Mouse (Mus musculus) stomach, embryonic 16.5 days (tissue): ENCODE measurements around the gene Zfp654. TPM values are rescaled to one million over a fixed set of nuclear protein-coding genes. Genes with fewer than 3 reads are reported as not detected.

Experiments
- ATAC-seq: fragments of 200-750 bp; cut with Nextera tagmentation; 2 replicates; pipeline ENCODE4 v1.8.0; 2017; ENCODE audit warnings: moderate number of reproducible peaks, moderate TSS enrichment; ENCODE audit not compliant: insufficient read depth, low FRiP score
- H3K27ac ChIP-seq: fragments of 300-500 bp; sonication (generic); 2 replicates; pipeline ENCODE4 v1.5.1; 2014; ENCODE audit warnings: low read length
- H3K27me3 ChIP-seq: fragments of 300-500 bp; sonication (generic); 2 replicates; pipeline ENCODE4 v1.6.1; 2014; ENCODE audit warnings: low read length, control low read depth, mixed read lengths; ENCODE audit not compliant: control insufficient read depth, insufficient read depth
- H3K36me3 ChIP-seq: fragments of 300-500 bp; sonication (generic); 2 replicates; pipeline ENCODE4 v1.6.1; 2014; ENCODE audit warnings: low read length; ENCODE audit not compliant: control insufficient read depth, insufficient read depth
- H3K4me1 ChIP-seq: fragments of 300-500 bp; sonication (generic); 2 replicates; pipeline ENCODE4 v1.6.1; 2014; ENCODE audit warnings: low read length, control low read depth, mixed read lengths; ENCODE audit not compliant: control insufficient read depth, insufficient read depth
- H3K4me2 ChIP-seq: fragments of 300-500 bp; sonication (generic); 2 replicates; pipeline ENCODE4 v1.6.1; 2014; ENCODE audit warnings: low read depth, low read length, mixed read lengths
- H3K4me3 ChIP-seq: fragments of 300-500 bp; sonication (generic); replicated peaks from 2 replicates; pipeline ENCODE4 v1.5.1; 2014; ENCODE audit warnings: mild to moderate bottlenecking, low read length
- H3K9ac ChIP-seq: fragments of 300-500 bp; sonication (generic); 2 replicates; pipeline ENCODE4 v1.6.1; 2014; ENCODE audit warnings: low read length
- H3K9me3 ChIP-seq: fragments of 300-500 bp; sonication (generic); replicated peaks from 2 replicates; pipeline ENCODE4 v1.6.1; 2016; ENCODE audit warnings: low read length, control low read depth; ENCODE audit not compliant: control insufficient read depth
- WGBS: fragments of 180-500 bp; shearing (Covaris S2); extraction: QIAGEN DNeasy Blood & Tissue Kit; methylation state at CpG from one replicate; pipeline ENCODE4 v1.1.7; 2014; 5-methylcytosine and 5-hydroxymethylcytosine counted together
- polyA plus RNA-seq: library from polyadenylated mRNA; unstranded; fragments of >200 nt; fragmentation: Nextera tagmentation; extraction: Ambion mirVana; gene quantifications from 2 replicates; pipeline ENCODE4 v1.2.1, GENCODE M21; 2015

The Zfp654 gene
- polyA plus RNA-seq, 1 experiment from 2014 or later = 6.4 TPM

- Histone ChIP-seq H3K4me3 (no peak overlapping the region), H3K36me3 (no peaks in the 10 kb centered on the region), H3K9ac (no peak overlapping the region), H3K27ac (no peak overlapping the region), H3K27me3 (no peaks in the 10 kb centered on the region), H3K4me1 (peaks cover 5% of the 10 kb centered on the region; the same call in 1 of the 2 replicates), H3K4me2 (no peak overlapping the region), H3K9me3 (no peaks in the 10 kb centered on the region)
- peak; percentile 53; the same call in 1 of the 2 replicates for ATAC-seq
- 36% methylated on average over 5 of the region's 5 CpGs for WGBS
Measured at GRCm38 (mm10) chr16:64879735-64880134, 28.3 kb upstream of the Zfp654 start.

- Histone ChIP-seq H3K4me3 (no peak overlapping the region), H3K36me3 (no peaks in the 10 kb centered on the region), H3K27ac (no peak overlapping the region), H3K4me1 (no peaks in the 10 kb centered on the region), H3K9me3 (no peaks in the 10 kb centered on the region), H3K9ac (no peak overlapping the region), H3K4me2 (no peak overlapping the region), H3K27me3 (no peaks in the 10 kb centered on the region)
- WGBS = 77% methylated on average over 3 of the region's 3 CpGs
- no peak for ATAC-seq
Measured at GRCm38 (mm10) chr16:64878611-64879132, 27.2 kb upstream of the Zfp654 start.

- H3K27me3 ChIP-seq = no peaks in the 10 kb centered on the region
- WGBS = 89% methylated on average over 3 of the region's 3 CpGs
- peaks cover under 1% of the 10 kb centered on the region; the same call in 1 of the 2 replicates for H3K4me1 ChIP-seq
- H3K9me3 ChIP-seq = no peaks in the 10 kb centered on the region
- no peaks in the 10 kb centered on the region for H3K36me3 ChIP-seq
- H3K9ac ChIP-seq = no peak overlapping the region
- no peak overlapping the region for H3K27ac ChIP-seq
- no peak overlapping the region for H3K4me3 ChIP-seq
- H3K4me2 ChIP-seq = no peak overlapping the region
- no peak for ATAC-seq
Measured at GRCm38 (mm10) chr16:64877314-64877713, 25.9 kb upstream of the Zfp654 start.

GRCm38 (mm10) chr16:64876631-64877265 lies 25.3 kb upstream of the Zfp654 start:
- H3K27ac ChIP-seq = no peak overlapping the region
- H3K4me3 ChIP-seq = no peak overlapping the region
- no peaks in the 10 kb centered on the region for H3K36me3 ChIP-seq
- 82% methylated on average over 4 of the region's 4 CpGs for WGBS
- no peak overlapping the region for H3K9ac ChIP-seq
- H3K27me3 ChIP-seq = no peaks in the 10 kb centered on the region
- ATAC-seq = no peak
- H3K4me2 ChIP-seq = no peak overlapping the region
- H3K4me1 ChIP-seq = peaks cover 3% of the 10 kb centered on the region; the same call in 1 of the 2 replicates
- no peaks in the 10 kb centered on the region for H3K9me3 ChIP-seq

- ATAC-seq = no peak
- H3K4me2 ChIP-seq = no peak overlapping the region
- WGBS = 77% methylated on average over 1 of the region's 1 CpGs
- no peak overlapping the region for H3K4me3 ChIP-seq
- H3K9me3 ChIP-seq = no peaks in the 10 kb centered on the region
- H3K27ac ChIP-seq = no peak overlapping the region
- H3K36me3 ChIP-seq = no peaks in the 10 kb centered on the region
- H3K4me1 ChIP-seq = peaks cover 3% of the 10 kb centered on the region; the same call in 1 of the 2 replicates
- H3K9ac ChIP-seq = no peak overlapping the region
- no peaks in the 10 kb centered on the region for H3K27me3 ChIP-seq
Measured at GRCm38 (mm10) chr16:64875822-64876221, 24.4 kb upstream of the Zfp654 start.

- H3K9ac ChIP-seq = no peak overlapping the region
- no peaks in the 10 kb centered on the region for H3K27me3 ChIP-seq
- H3K36me3 ChIP-seq = no peaks in the 10 kb centered on the region
- H3K27ac ChIP-seq = no peak overlapping the region
- no peak overlapping the region for H3K4me3 ChIP-seq
- 96% methylated on average over 10 of the region's 10 CpGs for WGBS
- ATAC-seq = no peak
- H3K9me3 ChIP-seq = no peaks in the 10 kb centered on the region
- no peak overlapping the region for H3K4me2 ChIP-seq
- peaks cover 3% of the 10 kb centered on the region; the same call in 1 of the 2 replicates for H3K4me1 ChIP-seq
Measured at GRCm38 (mm10) chr16:64875384-64875783, 23.9 kb upstream of the Zfp654 start.

- Histone ChIP-seq H3K27me3 (no peaks in the 10 kb centered on the region), H3K27ac (peak overlapping the region; percentile 96), H3K9me3 (no peaks in the 10 kb centered on the region), H3K4me1 (peaks cover 3% of the 10 kb centered on the region; the same call in 1 of the 2 replicates), H3K4me2 (peak overlapping the region; percentile 63), H3K9ac (peak overlapping the region; percentile 83), H3K4me3 (peak overlapping the region; percentile 81), H3K36me3 (no peaks in the 10 kb centered on the region)
- 2% methylated on average over 29 of the region's 29 CpGs for WGBS
- peak; percentile 96 for ATAC-seq
Measured at GRCm38 (mm10) chr16:64873416-64874305, 22.2 kb upstream of the Zfp654 start.

- Histone ChIP-seq H3K9ac (no peak overlapping the region; the same call in 1 of the 2 replicates), H3K27me3 (no peaks in the 10 kb centered on the region), H3K4me1 (peaks cover 3% of the 10 kb centered on the region; the same call in 1 of the 2 replicates), H3K4me3 (peak overlapping the region; percentile 81), H3K4me2 (peak overlapping the region; percentile 63), H3K9me3 (no peaks in the 10 kb centered on the region), H3K27ac (no peak overlapping the region), H3K36me3 (no peaks in the 10 kb centered on the region)
- no peak for ATAC-seq
- 4% methylated on average over 7 of the region's 7 CpGs for WGBS
Measured at GRCm38 (mm10) chr16:64872841-64873240, 21.4 kb upstream of the Zfp654 start.

- 34% methylated on average over 3 of the region's 3 CpGs for WGBS
- no peaks in the 10 kb centered on the region for H3K36me3 ChIP-seq
- no peak overlapping the region for H3K9ac ChIP-seq
- no peak overlapping the region for H3K4me3 ChIP-seq
- H3K4me1 ChIP-seq = peaks cover 3% of the 10 kb centered on the region; the same call in 1 of the 2 replicates
- H3K4me2 ChIP-seq = no peak overlapping the region; the same call in 1 of the 2 replicates
- no peak for ATAC-seq
- H3K27ac ChIP-seq = no peak overlapping the region
- no peaks in the 10 kb centered on the region for H3K9me3 ChIP-seq
- no peaks in the 10 kb centered on the region for H3K27me3 ChIP-seq
Measured at GRCm38 (mm10) chr16:64872296-64872695, 20.8 kb upstream of the Zfp654 start.
